Mouse (Mus musculus) neural tube, embryonic 13.5 days (tissue): ENCODE measurements around the gene Plch2. TPM values are rescaled to one million over a fixed set of nuclear protein-coding genes. Genes with fewer than 3 reads are reported as not detected.
"Not testable (repeated sequence)": the region's sequence is repeated elsewhere in the genome, so short reads cannot be mapped to it uniquely, and the experiment has no call there.

ENCODE experiments used
- ATAC-seq: fragments of 200-750 bp; cut with Nextera tagmentation; 2 replicates; pipeline ENCODE4 v1.8.0; 2017; ENCODE audit warnings: low read depth, mild to moderate bottlenecking, moderate TSS enrichment, moderate library complexity
- H3K27ac ChIP-seq: fragments of 300-500 bp; sonication (generic); replicated peaks from 2 replicates; pipeline ENCODE4 v1.5.1; 2015; ENCODE audit warnings: moderate library complexity, mild to moderate bottlenecking, inconsistent platforms
- H3K27me3 ChIP-seq: fragments of 300-500 bp; sonication (generic); 2 replicates; pipeline ENCODE4 v1.6.1; 2015; ENCODE audit warnings: mild to moderate bottlenecking, inconsistent platforms
- H3K36me3 ChIP-seq: fragments of 300-500 bp; sonication (generic); 2 replicates; pipeline ENCODE4 v1.6.1; 2015; ENCODE audit warnings: mild to moderate bottlenecking, inconsistent platforms
- H3K4me1 ChIP-seq: fragments of 300-500 bp; sonication (generic); replicated peaks from 2 replicates; pipeline ENCODE4 v1.6.1; 2015; ENCODE audit warnings: inconsistent platforms
- H3K4me2 ChIP-seq: fragments of 300-500 bp; sonication (generic); 2 replicates; pipeline ENCODE4 v1.6.1; 2015; ENCODE audit warnings: inconsistent platforms, mild to moderate bottlenecking, moderate library complexity
- H3K4me3 ChIP-seq: fragments of 300-500 bp; sonication (generic); 2 replicates; pipeline ENCODE4 v1.5.1; 2015; ENCODE audit warnings: mild to moderate bottlenecking, inconsistent platforms
- H3K9ac ChIP-seq: fragments of 300-500 bp; sonication (generic); 2 replicates; pipeline ENCODE4 v1.6.1; 2015; ENCODE audit warnings: moderate library complexity, mild to moderate bottlenecking, inconsistent platforms
- H3K9me3 ChIP-seq: fragments of 300-500 bp; sonication (generic); 2 replicates; pipeline ENCODE4 v1.6.1; 2016; ENCODE audit warnings: inconsistent platforms
- WGBS: fragments of 180-500 bp; shearing (Covaris S2); methylation state at CpG from one replicate; pipeline ENCODE4 v1.1.7; 2015; 5-methylcytosine and 5-hydroxymethylcytosine counted together
- polyA plus RNA-seq: library from polyadenylated mRNA; unstranded; fragments of >200 nt; fragmentation: Nextera tagmentation; extraction: Ambion mirVana; gene quantifications from 2 replicates; pipeline ENCODE4 v1.2.1, GENCODE M21; 2015

Gene Plch2
- polyA plus RNA-seq, 1 experiment from 2014 or later: 6.1 TPM

DNA sequence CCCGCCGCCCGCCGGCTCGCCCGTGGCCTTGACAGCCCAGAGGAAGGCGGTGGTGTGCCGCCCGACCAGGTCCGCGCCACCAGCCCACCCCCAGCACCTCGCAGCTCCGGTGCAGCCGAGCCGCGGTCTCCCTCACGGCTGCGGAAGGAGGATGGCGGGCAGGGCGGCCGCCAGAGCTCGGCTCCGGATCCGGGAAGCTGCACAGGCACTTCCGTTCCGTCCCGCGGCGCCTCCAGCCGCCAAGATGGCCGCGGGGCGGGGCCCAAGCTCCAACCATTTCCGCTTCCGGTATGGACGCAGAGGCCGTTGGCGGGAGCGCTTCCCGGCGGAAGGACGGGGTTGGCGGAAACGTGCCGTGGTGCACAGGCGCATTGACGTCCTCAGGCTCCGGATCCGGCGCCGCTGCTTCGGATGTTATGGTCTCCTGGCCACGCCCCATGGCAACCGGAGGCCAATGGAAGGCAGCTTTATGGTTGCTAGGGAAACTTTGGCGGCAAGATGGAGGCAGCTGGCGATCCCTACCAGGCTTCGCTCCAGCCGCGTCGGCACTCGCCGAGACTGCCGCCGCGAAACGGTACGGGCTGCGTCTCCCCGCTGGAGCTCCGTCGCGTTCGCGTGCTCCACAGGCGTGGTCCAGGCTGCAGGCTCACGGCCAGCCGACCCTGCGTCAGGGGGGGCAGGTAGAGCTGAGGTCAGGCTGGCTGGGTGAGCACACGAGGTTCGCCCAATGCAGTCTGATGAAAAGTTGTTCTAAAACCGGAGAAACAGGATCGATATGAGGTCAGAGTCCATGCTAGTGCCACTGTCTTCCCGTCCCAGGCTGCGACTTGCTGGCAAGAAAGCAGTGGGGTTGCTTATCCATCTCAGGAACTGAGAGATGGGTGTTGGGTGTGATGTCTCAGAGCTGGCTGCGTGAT is 29.8 kb upstream of the Plch2 start, which contains the start of the genes Rer1 and Morn1:
Gene Rer1, minus strand, starts transcription at position 275 of the 917 bp plus-strand sequence.
Gene Morn1, plus strand, starts transcription at position 470 of the 917 bp plus-strand sequence.
- WGBS: under 1% methylated on average over 81 of the region's 85 CpGs
- H3K9me3 ChIP-seq: no peaks in the 10 kb centered on the region
- ATAC-seq: peak; percentile 98

DNA sequence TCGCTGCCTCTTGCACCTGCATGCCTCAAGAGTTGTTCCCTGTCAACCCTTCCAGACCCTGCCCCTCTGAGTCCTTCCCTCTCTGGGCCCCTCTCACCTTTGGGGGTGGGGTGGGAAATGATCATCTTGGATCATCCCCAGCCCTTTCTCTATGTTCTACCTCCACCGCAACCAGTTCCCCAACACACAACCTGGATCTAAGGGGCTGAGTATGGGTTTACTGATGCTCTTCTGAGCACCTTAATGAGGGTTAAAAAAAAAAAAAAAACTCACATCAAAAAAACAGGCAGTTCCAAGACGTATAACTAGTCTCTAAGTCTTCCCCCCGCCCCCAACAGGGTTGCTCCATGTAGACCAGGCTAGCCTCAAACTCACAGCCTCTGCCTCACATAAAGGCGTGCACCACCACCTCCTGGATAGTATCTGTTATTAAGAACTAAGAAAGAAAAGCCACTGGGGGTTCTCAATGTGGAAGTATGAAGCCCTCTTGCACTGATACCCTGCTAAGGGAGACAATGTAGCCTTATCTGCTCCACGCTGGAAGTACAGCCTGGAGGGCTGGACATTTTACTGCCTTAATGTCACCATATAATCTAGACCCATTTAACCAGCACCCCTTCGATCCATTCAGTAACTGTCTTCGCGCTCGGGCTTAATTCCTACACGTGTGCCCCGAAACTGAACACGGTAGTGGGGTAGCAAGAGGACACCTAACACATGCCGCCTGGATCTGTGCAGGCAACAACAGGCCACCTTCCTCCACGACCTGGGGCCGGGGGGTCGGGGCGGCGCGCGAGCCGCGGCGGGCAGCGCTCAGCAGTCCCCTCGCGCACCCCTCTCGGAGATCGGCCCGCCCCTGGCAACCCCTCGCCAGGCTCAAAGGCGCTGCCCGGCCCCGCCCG is 28.9 kb upstream of the Plch2 start:
- Histone ChIP-seq H3K27ac (peak overlapping the region; percentile 94), H3K9ac (peak overlapping the region; percentile 96), H3K9me3 (no peaks in the 10 kb centered on the region), H3K4me2 (peak overlapping the region; percentile 95), H3K4me1 (peaks cover 43% of the 10 kb centered on the region), H3K27me3 (no peaks in the 10 kb centered on the region), H3K36me3 (peaks cover 25% of the 10 kb centered on the region), H3K4me3 (peak overlapping the region; percentile 94)
- 9% methylated on average over 30 of the region's 35 CpGs for WGBS
- ATAC-seq: 0 out of 2 replicates have a peak, but pooled peaks have one; percentile 6

More for the DNA sequence above, 29.8 kb upstream of the Plch2 start, which contains the start of the genes Rer1 and Morn1:
- H3K36me3 ChIP-seq: peaks cover 18% of the 10 kb centered on the region
- peak within 1 kb of the TSS; percentile 96 for H3K9ac ChIP-seq
- peak within 1 kb of the TSS; percentile 94 for H3K4me3 ChIP-seq
- peak within 1 kb of the TSS; percentile 95 for H3K4me2 ChIP-seq
- no peaks in the 10 kb centered on the region for H3K27me3 ChIP-seq
- H3K27ac ChIP-seq: peak within 1 kb of the TSS; percentile 94
- peaks cover 43% of the 10 kb centered on the region for H3K4me1 ChIP-seq

DNA sequence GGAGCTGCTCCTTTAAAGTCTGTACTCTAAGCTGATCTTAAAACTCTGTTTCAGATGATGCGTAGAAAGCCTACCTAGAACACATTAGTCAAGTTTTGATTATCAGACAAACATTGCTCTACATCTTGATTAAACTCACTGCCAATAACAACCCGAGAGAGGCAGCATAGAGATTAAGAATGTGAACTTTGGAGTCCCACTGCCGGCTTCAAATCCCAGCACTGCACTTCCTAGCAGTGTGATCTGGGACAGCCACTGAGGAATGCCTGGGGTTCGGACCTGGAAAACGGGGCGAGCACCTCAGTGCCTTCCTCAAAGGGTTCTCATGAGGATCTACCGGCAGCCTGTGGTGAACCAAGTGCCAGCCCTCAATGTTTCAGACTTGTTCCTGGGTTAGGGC is 27.8 kb upstream of the Plch2 start:
- no peak for ATAC-seq
- 0 out of 2 replicates have a peak overlapping the region, but pooled peaks have one; percentile 96 for H3K9ac ChIP-seq
- H3K4me2 ChIP-seq: peak overlapping the region; percentile 95
- WGBS: 91% methylated on average over 7 of the region's 7 CpGs
- H3K4me3 ChIP-seq: peak overlapping the region; percentile 94; the same call in 1 of the 2 replicates
- no peak overlapping the region for H3K27ac ChIP-seq
- no peaks in the 10 kb centered on the region for H3K27me3 ChIP-seq
- peaks cover 43% of the 10 kb centered on the region for H3K4me1 ChIP-seq
- peaks cover 36% of the 10 kb centered on the region for H3K36me3 ChIP-seq
- H3K9me3 ChIP-seq: no peaks in the 10 kb centered on the region

DNA sequence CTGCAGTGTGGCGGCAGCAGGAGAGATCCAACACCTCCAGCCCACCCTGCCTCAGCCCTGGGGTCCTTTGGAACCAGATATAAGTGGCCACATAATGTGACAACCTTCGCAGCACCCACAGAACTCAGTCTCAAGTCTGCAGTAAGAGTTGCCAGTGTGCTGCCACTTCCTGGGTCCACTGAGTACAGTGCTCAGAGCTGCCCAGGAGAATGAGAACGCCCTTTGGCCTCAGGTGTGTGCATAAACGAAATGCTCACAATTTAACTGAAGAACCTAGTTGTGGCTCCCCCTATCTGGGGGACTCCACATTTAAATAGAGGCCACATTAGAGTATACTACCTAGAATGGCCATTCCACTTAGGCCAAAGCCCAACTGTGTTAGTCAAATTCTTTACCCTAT is 27.0 kb upstream of the Plch2 start:
- Histone ChIP-seq H3K36me3 (peaks cover 42% of the 10 kb centered on the region), H3K27ac (no peak overlapping the region), H3K27me3 (no peaks in the 10 kb centered on the region), H3K4me3 (no peak overlapping the region), H3K9ac (no peak overlapping the region), H3K4me2 (no peak overlapping the region), H3K9me3 (no peaks in the 10 kb centered on the region), H3K4me1 (peaks cover 43% of the 10 kb centered on the region)
- no peak for ATAC-seq
- 90% methylated on average over 4 of the region's 4 CpGs for WGBS

DNA sequence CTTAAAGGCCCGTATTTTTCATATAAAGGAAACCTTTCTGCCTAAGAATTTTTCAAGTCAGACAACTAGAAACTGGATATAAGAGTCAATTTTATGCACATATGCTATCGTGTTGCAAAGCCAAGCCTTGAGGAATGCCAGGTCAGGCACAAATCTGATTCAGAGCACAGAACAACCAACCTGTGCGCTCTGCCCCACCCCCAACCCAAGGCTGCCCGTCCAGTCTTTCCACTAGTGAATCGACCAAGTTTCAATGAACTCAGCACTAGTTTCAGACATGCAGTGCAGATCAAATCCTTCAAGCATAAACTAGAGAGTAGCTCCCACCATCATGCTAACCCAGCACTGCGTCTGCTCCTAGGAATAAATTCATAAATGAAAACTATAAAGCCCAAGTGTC is 23.1 kb upstream of the Plch2 start:
- peaks cover 81% of the 10 kb centered on the region for H3K36me3 ChIP-seq
- no peak overlapping the region for H3K4me3 ChIP-seq
- 94% methylated on average over 6 of the region's 6 CpGs for WGBS
- H3K4me1 ChIP-seq: peaks cover 20% of the 10 kb centered on the region
- H3K27ac ChIP-seq: no peak overlapping the region
- no peak for ATAC-seq
- H3K4me2 ChIP-seq: no peak overlapping the region
- no peak overlapping the region for H3K9ac ChIP-seq
- H3K27me3 ChIP-seq: no peaks in the 10 kb centered on the region
- H3K9me3 ChIP-seq: no peaks in the 10 kb centered on the region

DNA sequence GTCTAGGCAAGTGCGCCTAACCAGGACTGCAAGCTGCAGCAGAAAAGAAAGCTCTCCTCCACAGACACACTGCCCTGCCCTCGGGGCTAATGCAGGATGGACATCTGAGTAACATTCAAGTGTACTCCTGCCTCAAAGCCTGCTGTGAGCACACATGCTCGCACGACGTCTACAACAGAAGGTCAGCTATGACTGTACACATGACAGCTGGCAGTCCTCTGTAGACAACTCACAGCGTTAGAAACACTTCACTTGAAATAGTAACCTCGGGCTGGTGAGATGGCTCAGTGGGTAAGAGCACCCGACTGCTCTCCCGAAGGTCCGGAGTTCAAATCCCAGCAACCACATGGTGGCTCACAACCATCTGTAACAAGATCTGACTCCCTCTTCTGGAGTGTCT is 22.2 kb upstream of the Plch2 start:
- not testable (repeated sequence) for H3K4me2 ChIP-seq, H3K9ac ChIP-seq, ATAC-seq, H3K27me3 ChIP-seq, H3K9me3 ChIP-seq, H3K4me3 ChIP-seq, H3K27ac ChIP-seq
- Histone ChIP-seq H3K36me3 (peaks cover 89% of the 10 kb centered on the region), H3K4me1 (peaks cover 12% of the 10 kb centered on the region)
- WGBS: 89% methylated on average over 10 of the region's 10 CpGs

DNA sequence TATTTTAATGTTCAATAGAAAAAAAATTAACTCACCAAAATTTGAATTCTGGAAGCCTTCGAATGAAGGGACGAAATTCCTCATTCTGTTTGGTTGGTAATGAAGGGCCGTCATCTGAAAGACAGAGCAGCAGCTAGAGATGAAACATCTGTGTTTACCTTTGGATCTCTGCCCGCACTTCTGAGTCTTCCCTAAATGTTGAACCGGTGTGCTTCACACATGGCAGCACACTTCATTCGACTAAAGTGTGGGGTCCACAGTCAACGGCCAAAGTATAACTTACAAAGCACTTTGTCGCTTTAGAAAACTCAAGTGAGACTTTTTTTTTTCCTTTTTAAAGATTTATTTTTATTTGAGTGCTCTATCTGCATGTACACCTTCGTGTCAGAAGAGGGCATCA is 20.1 kb upstream of the Plch2 start:
- H3K27ac ChIP-seq: no peak overlapping the region
- no peaks in the 10 kb centered on the region for H3K4me1 ChIP-seq
- 90% methylated on average over 9 of the region's 9 CpGs for WGBS
- ATAC-seq: no peak
- H3K4me2 ChIP-seq: no peak overlapping the region
- peaks cover 96% of the 10 kb centered on the region for H3K36me3 ChIP-seq
- H3K4me3 ChIP-seq: no peak overlapping the region
- no peaks in the 10 kb centered on the region for H3K27me3 ChIP-seq
- no peak overlapping the region for H3K9ac ChIP-seq
- no peaks in the 10 kb centered on the region for H3K9me3 ChIP-seq

DNA sequence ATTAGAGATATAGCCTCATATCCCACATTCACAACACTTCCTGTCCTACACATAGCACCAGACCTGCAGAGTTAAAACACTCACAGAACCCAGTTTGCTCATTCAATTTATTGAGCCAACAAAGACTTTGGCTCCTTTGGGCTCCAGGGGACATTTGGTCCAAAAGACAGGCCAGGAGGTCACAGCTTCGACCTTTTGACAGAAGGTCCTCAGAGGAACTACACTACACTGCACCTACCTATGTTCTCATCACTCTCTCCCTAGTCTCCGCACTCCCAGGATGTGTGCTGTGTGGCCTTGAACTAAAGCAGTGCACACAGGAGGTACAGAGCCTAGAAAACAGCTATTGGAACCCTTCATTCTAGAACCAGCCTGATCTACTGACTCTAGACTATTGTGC is 19.2 kb upstream of the Plch2 start:
- H3K27ac ChIP-seq: no peak overlapping the region
- H3K27me3 ChIP-seq: no peaks in the 10 kb centered on the region
- H3K9me3 ChIP-seq: no peaks in the 10 kb centered on the region
- no peaks in the 10 kb centered on the region for H3K4me1 ChIP-seq
- H3K4me3 ChIP-seq: no peak overlapping the region
- ATAC-seq: no peak
- no peak overlapping the region for H3K9ac ChIP-seq
- no peak overlapping the region for H3K4me2 ChIP-seq
- H3K36me3 ChIP-seq: peaks cover 98% of the 10 kb centered on the region
- WGBS: 95% methylated on average over 2 of the region's 2 CpGs

DNA sequence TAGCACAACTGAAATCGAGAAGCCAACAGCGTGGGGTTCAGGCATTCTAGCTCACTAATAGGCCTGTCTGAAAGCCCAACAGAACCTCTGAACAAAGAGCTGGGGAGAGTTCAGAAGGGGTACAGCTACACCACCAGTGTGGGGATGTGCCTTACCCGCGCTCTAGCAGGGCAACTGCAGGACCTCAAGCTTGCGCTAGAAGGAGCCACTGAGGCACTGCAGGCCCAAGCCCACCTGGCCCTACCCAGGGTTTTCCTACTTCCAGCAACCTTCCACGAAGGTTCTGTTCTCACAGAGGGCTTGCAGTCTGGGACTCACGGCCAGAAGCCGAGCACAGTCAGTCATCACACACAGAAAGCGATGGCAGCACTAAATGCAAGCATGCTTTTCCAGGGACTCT is 18.6 kb upstream of the Plch2 start:
- Histone ChIP-seq H3K36me3 (peaks cover 98% of the 10 kb centered on the region), H3K27ac (no peak overlapping the region), H3K9me3 (no peaks in the 10 kb centered on the region), H3K4me3 (no peak overlapping the region), H3K4me2 (no peak overlapping the region), H3K9ac (no peak overlapping the region), H3K27me3 (no peaks in the 10 kb centered on the region), H3K4me1 (no peaks in the 10 kb centered on the region)
- WGBS: 86% methylated on average over 9 of the region's 9 CpGs
- ATAC-seq: no peak

DNA sequence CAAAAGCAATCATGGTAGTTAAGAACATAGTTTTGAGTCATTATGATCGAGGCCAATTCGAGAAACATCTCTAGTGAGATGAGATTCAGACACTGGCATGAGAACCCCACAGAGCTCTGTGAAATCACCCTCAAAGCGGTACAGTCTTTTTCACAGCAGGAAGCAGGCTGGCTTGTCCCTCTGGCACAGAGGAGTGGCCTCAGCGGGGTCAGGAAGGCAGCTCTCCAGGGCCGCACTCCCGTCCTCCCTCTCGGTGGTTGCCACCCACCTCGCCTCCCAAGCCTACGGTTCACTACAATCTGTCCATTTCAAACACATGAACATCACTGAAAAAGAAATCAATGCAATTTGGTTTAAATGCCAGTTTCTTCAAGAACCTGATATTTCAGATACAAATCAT is 17.8 kb upstream of the Plch2 start:
- 76% methylated on average over 9 of the region's 9 CpGs for whole genome bisulfite sequencing
- H3K9ac ChIP-seq: no peak overlapping the region
- H3K36me3 ChIP-seq: peaks cover 98% of the 10 kb centered on the region
- H3K27me3 ChIP-seq: no peaks in the 10 kb centered on the region
- ATAC-seq: no peak
- H3K4me3 ChIP-seq: no peak overlapping the region
- H3K9me3 ChIP-seq: no peaks in the 10 kb centered on the region
- no peak overlapping the region for H3K4me2 ChIP-seq
- no peaks in the 10 kb centered on the region for H3K4me1 ChIP-seq
- no peak overlapping the region for H3K27ac ChIP-seq

DNA sequence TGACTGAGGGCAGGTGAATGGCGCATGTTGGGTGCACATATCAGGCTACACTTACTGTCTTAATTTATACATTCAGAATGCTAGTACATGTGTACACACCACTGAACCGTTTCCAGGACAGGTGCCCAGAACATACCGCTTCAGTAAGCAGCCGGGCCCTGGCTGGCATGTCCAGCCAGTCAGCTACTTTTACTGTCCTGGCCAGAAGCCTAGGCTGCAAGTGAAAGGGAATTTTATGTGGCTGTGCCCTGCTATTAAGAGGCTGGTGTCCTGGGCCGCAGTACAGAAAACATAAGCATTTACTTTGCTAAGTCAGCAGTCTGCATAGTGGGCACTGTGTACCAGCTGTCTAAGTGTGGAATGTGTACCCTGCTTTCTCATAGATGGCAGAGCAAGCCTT is 14.3 kb upstream of the Plch2 start:
- Histone ChIP-seq H3K27ac (no peak overlapping the region), H3K36me3 (peaks cover 79% of the 10 kb centered on the region), H3K9ac (no peak overlapping the region), H3K4me1 (peaks cover 20% of the 10 kb centered on the region), H3K4me3 (no peak overlapping the region), H3K9me3 (no peaks in the 10 kb centered on the region), H3K4me2 (no peak overlapping the region), H3K27me3 (no peaks in the 10 kb centered on the region)
- WGBS: 90% methylated on average over 5 of the region's 5 CpGs
- no peak for ATAC-seq

DNA sequence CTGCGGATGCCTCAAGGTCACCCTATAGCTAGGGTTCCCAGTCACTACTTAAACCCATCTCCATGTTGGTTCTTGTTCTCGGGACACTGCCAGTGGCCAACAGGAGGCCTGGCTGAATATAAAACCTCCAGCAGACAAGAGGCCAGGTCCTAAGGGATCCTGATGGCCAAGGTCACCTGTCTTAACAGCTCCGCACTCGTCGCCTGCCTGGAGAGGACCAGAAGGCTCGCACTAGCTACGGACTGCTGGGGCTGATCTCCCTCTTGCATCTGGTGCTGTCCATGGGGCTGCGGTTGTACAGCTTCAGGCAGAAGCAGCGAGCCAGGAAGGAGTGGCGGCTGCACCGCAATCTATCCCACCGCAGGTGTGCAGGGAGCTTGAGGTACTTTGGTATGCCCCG is 13.6 kb upstream of the Plch2 start:
- Histone ChIP-seq H3K36me3 (peaks cover 72% of the 10 kb centered on the region), H3K27me3 (no peaks in the 10 kb centered on the region), H3K9ac (no peak overlapping the region), H3K27ac (no peak overlapping the region), H3K4me1 (peaks cover 23% of the 10 kb centered on the region), H3K4me3 (no peak overlapping the region), H3K4me2 (no peak overlapping the region), H3K9me3 (no peaks in the 10 kb centered on the region)
- ATAC-seq: no peak
- 93% methylated on average over 13 of the region's 13 CpGs for WGBS
